Mouse (Mus musculus): ENCODE measurements at regions not wholly inside any gene's neighbourhood (a gene's known extent, or its start where the extent isn't known, plus 50 kb on each side); places are given as distances from the start of the nearest gene placed in this dataset.

DNA sequence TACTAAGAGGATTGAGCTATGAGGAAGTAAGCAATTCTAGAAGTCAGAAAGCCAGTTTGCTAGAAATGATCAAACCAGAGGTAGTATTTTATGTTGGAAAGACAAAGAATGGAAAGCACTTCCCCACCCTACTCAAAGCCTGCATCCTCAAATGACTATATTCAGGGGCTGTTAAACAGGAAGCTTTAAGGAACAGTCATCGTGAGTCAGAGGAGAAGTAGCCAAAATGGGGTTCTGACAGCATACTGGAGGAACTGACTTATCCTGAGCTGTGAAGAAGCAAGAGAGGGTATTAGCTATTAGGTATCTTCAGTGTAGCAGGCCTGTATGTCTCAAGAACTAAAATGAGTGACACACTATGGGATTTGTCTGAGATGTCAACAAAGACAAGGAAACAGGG, 106.3 kb upstream of the Fmo9 start:
- no peaks in the 10 kb centered on the region for H3K36me3 ChIP-seq (ENCODE audit: control insufficient read depth, insufficient read depth, low read length)
- H3K27ac ChIP-seq (replicated peaks; ENCODE audit: low read depth, low read length): no peak overlapping the region
- no peak overlapping the region for H3K4me2 ChIP-seq (ENCODE audit: low read depth, low read length)
- no peak overlapping the region for H3K4me3 ChIP-seq (ENCODE audit: low read depth, low read length)
- 64% methylated on average over 1 of the region's 1 CpGs for WGBS
- H3K9me3 ChIP-seq (ENCODE audit: control insufficient read depth, low read length): no peaks in the 10 kb centered on the region
- no peak for DNase-seq (ENCODE audit: low spot score)
- no peaks in the 10 kb centered on the region for H3K4me1 ChIP-seq (ENCODE audit: control insufficient read depth, insufficient read depth, low read length)
- no peaks in the 10 kb centered on the region for H3K27me3 ChIP-seq (replicated peaks; ENCODE audit: control insufficient read depth, insufficient read depth, low read length)
- H3K9ac ChIP-seq (ENCODE audit: low read depth, low read length): no peak overlapping the region
- ATAC-seq (ENCODE audit: low read depth): no peak

DNA sequence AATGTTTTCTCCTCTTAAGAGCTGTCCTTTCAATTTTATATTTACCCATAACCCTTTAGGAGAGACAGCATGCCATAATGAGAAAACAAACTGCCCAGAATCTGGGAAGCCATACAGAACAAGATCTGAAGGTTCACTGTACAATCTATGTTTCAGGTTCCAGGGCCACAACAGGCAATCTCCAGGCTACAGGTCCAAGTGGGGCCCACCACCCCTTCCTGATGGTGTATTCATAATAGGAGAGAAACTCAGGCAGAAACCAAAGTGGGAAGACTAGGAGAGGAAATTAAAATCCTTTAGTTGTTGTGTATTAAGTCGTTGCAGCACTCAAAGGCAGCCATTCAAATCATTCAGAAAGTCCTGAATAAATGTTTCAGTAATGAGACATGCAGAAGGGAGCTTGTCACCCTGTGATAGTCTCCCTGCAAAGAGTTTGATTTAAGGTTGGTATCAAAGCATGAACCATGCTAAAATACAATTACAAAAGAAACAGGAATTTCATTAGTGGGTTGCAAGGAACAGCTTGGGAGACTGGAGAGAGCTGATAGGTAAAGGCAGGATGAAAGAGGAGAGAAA, 107.3 kb upstream of the Fmo9 start:
- Histone ChIP-seq H3K27ac (replicated peaks; ENCODE audit: low read depth, low read length) (no peak overlapping the region), H3K4me2 (ENCODE audit: low read depth, low read length) (no peak overlapping the region), H3K9me3 (ENCODE audit: control insufficient read depth, low read length) (no peaks in the 10 kb centered on the region), H3K4me1 (ENCODE audit: control insufficient read depth, insufficient read depth, low read length) (no peaks in the 10 kb centered on the region), H3K36me3 (ENCODE audit: control insufficient read depth, insufficient read depth, low read length) (no peaks in the 10 kb centered on the region), H3K27me3 (replicated peaks; ENCODE audit: control insufficient read depth, insufficient read depth, low read length) (no peaks in the 10 kb centered on the region), H3K4me3 (ENCODE audit: low read depth, low read length) (no peak overlapping the region), H3K9ac (ENCODE audit: low read depth, low read length) (no peak overlapping the region)
- ATAC-seq (ENCODE audit: low read depth): no peak
- 62% methylated on average over 1 of the region's 1 CpGs for WGBS
- DNase-seq (ENCODE audit: low spot score): no peak

DNA sequence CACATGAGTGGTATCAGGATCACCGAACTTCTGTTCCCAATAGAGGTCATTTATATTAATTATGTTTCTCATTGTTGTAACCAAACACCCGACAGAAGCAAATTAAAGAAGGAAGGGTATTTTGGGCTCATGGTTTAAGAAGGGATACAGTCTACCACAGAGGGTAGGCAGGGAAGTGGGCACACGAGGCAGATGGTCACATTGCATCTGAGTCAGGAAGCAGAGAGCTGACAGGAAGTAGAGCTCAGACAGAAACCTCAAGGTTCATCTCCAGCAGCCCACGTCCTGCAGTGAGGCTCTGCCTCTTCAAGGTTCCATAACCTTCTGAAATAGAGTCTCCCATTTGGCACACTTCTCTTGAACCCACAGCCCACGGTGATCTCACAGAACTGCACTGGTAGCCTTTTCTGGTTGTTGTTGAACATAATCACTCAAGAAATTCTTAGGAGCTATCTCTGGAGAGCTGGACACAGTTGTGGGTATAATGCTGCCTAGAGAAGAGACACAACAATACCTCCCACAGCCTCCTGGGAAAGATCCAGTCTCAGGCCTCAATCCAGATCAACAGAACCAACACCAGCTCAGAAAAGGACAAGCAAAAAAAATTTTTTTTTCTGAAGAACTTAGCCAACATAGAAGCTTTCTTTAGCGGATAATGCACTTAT, 111.5 kb upstream of the Fmo9 start:
- Histone ChIP-seq H3K4me3 (ENCODE audit: low read depth, low read length) (no peak overlapping the region), H3K36me3 (ENCODE audit: control insufficient read depth, insufficient read depth, low read length) (no peaks in the 10 kb centered on the region), H3K9me3 (ENCODE audit: control insufficient read depth, low read length) (no peaks in the 10 kb centered on the region), H3K27me3 (replicated peaks; ENCODE audit: control insufficient read depth, insufficient read depth, low read length) (no peaks in the 10 kb centered on the region), H3K4me1 (ENCODE audit: control insufficient read depth, insufficient read depth, low read length) (no peaks in the 10 kb centered on the region), H3K27ac (replicated peaks; ENCODE audit: low read depth, low read length) (no peak overlapping the region), H3K4me2 (ENCODE audit: low read depth, low read length) (no peak overlapping the region), H3K9ac (ENCODE audit: low read depth, low read length) (no peak overlapping the region)
- WGBS: 75% methylated on average over 6 of the region's 6 CpGs
- no peak for ATAC-seq (ENCODE audit: low read depth)
- no peak for DNase-seq (ENCODE audit: low spot score)

DNA sequence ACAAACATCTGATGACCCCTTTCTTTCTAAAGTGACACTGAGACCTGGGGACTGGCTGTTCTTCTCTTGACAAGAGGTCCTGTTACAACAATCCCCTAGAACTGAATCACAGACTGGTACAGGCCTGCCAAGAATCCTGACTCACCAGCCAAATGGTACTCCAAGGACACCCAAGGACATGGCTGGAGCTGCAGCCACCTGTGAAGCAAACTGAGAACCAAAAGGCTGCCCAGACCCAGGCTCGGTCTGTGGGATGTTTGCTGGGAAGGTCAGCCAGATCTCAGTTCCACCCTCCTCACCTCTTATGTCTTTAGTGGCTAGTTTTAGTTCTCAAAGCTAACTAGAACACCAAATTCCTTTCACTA, 112.1 kb upstream of the Fmo9 start:
- Histone ChIP-seq H3K9ac (ENCODE audit: low read depth, low read length) (no peak overlapping the region), H3K4me2 (ENCODE audit: low read depth, low read length) (no peak overlapping the region), H3K4me3 (ENCODE audit: low read depth, low read length) (no peak overlapping the region), H3K27me3 (replicated peaks; ENCODE audit: control insufficient read depth, insufficient read depth, low read length) (no peaks in the 10 kb centered on the region), H3K4me1 (ENCODE audit: control insufficient read depth, insufficient read depth, low read length) (no peaks in the 10 kb centered on the region), H3K27ac (replicated peaks; ENCODE audit: low read depth, low read length) (no peak overlapping the region), H3K9me3 (ENCODE audit: control insufficient read depth, low read length) (no peaks in the 10 kb centered on the region), H3K36me3 (ENCODE audit: control insufficient read depth, insufficient read depth, low read length) (no peaks in the 10 kb centered on the region)
- ATAC-seq (ENCODE audit: low read depth): no peak
- DNase-seq (ENCODE audit: low spot score): no peak
- whole genome bisulfite sequencing: 64% methylated on average over 1 of the region's 1 CpGs

DNA sequence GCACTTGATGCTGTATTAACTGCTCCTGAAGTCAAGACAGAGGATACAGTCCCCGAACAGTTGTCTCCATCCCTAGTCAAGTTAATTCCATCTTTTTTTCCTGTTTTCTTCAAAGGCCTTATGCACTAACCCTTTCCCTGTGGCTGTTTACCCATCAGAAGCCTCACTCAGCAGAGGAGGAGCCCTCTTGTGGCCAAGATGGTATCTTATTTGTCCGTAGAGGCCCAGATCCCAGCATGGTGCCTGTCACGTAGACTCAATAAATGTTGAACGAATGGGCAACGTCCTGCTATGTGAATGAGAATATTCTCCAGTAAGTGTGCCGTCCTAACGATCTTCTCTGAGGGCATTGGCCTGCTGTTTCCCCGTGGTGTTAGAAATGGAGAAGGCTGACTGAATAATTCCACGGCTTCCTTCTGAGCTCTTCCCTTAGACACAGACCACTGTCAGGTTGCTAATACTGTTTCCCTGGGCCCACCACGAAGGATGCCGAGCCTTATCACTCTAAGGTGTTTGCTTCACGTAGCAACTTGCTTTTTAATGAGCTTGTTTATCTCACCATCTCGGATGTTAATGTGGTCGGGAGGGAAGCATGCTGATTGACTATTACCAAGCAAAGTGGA, 113.1 kb upstream of the Fmo9 start:
- H3K9ac ChIP-seq (ENCODE audit: low read depth, low read length): no peak overlapping the region
- DNase-seq (ENCODE audit: low spot score) (no peak), ATAC-seq (ENCODE audit: low read depth) (no peak)
- 63% methylated on average over 14 of the region's 14 CpGs for WGBS
- no peaks in the 10 kb centered on the region for H3K4me1 ChIP-seq (ENCODE audit: control insufficient read depth, insufficient read depth, low read length)
- no peaks in the 10 kb centered on the region for H3K9me3 ChIP-seq (ENCODE audit: control insufficient read depth, low read length)
- H3K4me2 ChIP-seq (ENCODE audit: low read depth, low read length): no peak overlapping the region
- no peaks in the 10 kb centered on the region for H3K36me3 ChIP-seq (ENCODE audit: control insufficient read depth, insufficient read depth, low read length)
- H3K27ac ChIP-seq (replicated peaks; ENCODE audit: low read depth, low read length): no peak overlapping the region
- H3K27me3 ChIP-seq (replicated peaks; ENCODE audit: control insufficient read depth, insufficient read depth, low read length): no peaks in the 10 kb centered on the region
- no peak overlapping the region for H3K4me3 ChIP-seq (ENCODE audit: low read depth, low read length)

DNA sequence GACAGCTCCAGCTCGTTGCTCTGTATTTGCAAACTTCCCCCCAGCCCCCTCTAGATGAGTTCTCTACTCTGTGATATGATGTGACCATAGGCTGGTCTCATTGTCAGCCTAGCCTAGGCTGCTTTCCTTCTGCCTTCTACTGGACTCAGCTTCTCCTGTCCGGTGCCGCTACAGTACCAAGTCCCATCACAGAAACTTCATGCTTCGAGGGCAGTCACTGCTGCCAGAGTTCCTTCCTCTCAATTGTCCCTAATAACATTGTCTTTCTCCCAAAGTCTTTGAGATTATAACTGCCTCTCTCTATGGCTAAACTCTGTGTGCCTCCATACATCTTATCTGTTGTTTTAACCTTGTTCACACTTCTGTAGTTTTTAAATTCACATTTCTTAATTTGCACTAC, 114.0 kb upstream of the Fmo9 start:
- 77% methylated on average over 4 of the region's 4 CpGs for WGBS

DNA sequence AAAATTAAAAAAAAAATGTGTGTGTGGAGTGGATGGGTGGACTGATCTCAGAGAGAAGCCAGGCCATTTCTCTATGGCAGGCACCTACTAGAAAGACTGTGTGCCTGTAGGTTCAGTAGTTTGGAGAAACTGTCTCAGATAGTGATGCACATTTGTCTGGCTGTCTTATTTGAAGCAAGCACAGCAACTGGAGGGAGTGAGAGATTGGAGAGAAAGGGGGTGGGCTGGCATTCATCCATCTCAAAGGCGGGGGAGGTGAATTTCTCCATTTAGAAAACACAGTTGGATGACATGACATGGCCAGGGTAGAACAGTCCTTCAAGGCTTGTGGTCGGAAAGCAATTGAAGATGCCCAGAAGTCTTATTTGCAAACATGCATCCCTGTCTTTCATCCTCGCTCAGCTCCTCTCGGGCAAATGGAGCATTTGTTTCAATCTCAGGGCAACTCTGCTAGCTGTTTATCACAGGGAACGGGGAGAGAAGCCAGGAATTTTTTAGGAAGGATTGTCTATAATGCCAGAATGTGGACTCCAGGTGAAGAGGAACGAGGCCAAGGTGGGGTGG, 114.8 kb upstream of the Fmo9 start:
- no peaks in the 10 kb centered on the region for H3K4me1 ChIP-seq (ENCODE audit: control insufficient read depth, insufficient read depth, low read length)
- H3K36me3 ChIP-seq (ENCODE audit: control insufficient read depth, insufficient read depth, low read length): no peaks in the 10 kb centered on the region
- no peaks in the 10 kb centered on the region for H3K27me3 ChIP-seq (replicated peaks; ENCODE audit: control insufficient read depth, insufficient read depth, low read length)
- 64% methylated on average over 6 of the region's 6 CpGs for WGBS
- H3K27ac ChIP-seq (replicated peaks; ENCODE audit: low read depth, low read length): no peak overlapping the region
- no peak overlapping the region for H3K4me3 ChIP-seq (ENCODE audit: low read depth, low read length)
- no peak overlapping the region for H3K9ac ChIP-seq (ENCODE audit: low read depth, low read length)
- ATAC-seq (ENCODE audit: low read depth) (no peak), DNase-seq (ENCODE audit: low spot score) (no peak)
- H3K4me2 ChIP-seq (ENCODE audit: low read depth, low read length): no peak overlapping the region
- H3K9me3 ChIP-seq (ENCODE audit: control insufficient read depth, low read length): no peaks in the 10 kb centered on the region

More for the DNA sequence above, 114.0 kb upstream of the Fmo9 start:
- no peak overlapping the region for H3K9ac ChIP-seq (ENCODE audit: low read depth, low read length)
- no peak for ATAC-seq (ENCODE audit: low read depth)
- no peak overlapping the region for H3K27ac ChIP-seq (replicated peaks; ENCODE audit: low read depth, low read length)
- no peak overlapping the region for H3K4me2 ChIP-seq (ENCODE audit: low read depth, low read length)
- H3K4me3 ChIP-seq (ENCODE audit: low read depth, low read length): no peak overlapping the region
- H3K9me3 ChIP-seq (ENCODE audit: control insufficient read depth, low read length): no peaks in the 10 kb centered on the region
- no peaks in the 10 kb centered on the region for H3K4me1 ChIP-seq (ENCODE audit: control insufficient read depth, insufficient read depth, low read length)
- no peaks in the 10 kb centered on the region for H3K27me3 ChIP-seq (replicated peaks; ENCODE audit: control insufficient read depth, insufficient read depth, low read length)
- H3K36me3 ChIP-seq (ENCODE audit: control insufficient read depth, insufficient read depth, low read length): no peaks in the 10 kb centered on the region
- DNase-seq (ENCODE audit: low spot score): no peak

DNA sequence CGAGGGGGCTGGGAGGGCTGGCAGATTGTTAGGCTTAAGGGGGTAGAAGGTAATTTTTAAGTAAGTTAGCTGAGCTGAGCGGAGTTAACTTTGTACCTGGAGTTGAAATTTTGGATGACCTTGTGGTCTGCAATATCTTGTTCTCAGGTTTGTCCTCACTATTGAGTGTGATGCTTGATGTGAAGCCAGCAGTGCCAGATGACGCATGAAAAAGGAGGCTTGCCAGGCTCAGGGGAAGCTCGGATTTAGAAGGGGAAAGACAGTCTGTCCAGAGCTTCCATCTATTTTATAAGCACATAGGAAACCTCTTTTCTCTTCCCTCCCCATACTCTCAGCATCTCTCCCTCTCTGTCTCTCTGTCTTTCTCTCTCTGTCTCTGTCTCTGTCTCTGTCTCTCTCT, 115.3 kb upstream of the Fmo9 start:
- H3K9ac ChIP-seq (ENCODE audit: low read depth, low read length): no peak overlapping the region
- no peak overlapping the region for H3K4me3 ChIP-seq (ENCODE audit: low read depth, low read length)
- no peak overlapping the region for H3K4me2 ChIP-seq (ENCODE audit: low read depth, low read length)
- no peak overlapping the region for H3K27ac ChIP-seq (replicated peaks; ENCODE audit: low read depth, low read length)
- ATAC-seq (ENCODE audit: low read depth): no peak
- H3K27me3 ChIP-seq (replicated peaks; ENCODE audit: control insufficient read depth, insufficient read depth, low read length): no peaks in the 10 kb centered on the region
- 79% methylated on average over 4 of the region's 4 CpGs for WGBS
- DNase-seq (ENCODE audit: low spot score): no peak
- H3K9me3 ChIP-seq (ENCODE audit: control insufficient read depth, low read length): no peaks in the 10 kb centered on the region
- no peaks in the 10 kb centered on the region for H3K4me1 ChIP-seq (ENCODE audit: control insufficient read depth, insufficient read depth, low read length)
- no peaks in the 10 kb centered on the region for H3K36me3 ChIP-seq (ENCODE audit: control insufficient read depth, insufficient read depth, low read length)
